Mouse (Mus musculus) lung, postnatal 0 days (tissue): ENCODE measurements around the gene 4933402J07Rik.

Experiments used
- CTCF ChIP-seq: IDR thresholded peaks from 2 replicates; pipeline ENCODE4 v1.5.1; 2016; ENCODE audit warnings: antibody characterized with exemption, mild to moderate bottlenecking
- EP300 ChIP-seq: IDR thresholded peaks from 2 replicates; pipeline ENCODE4 v1.6.1; 2016; ENCODE audit warnings: antibody characterized with exemption, mild to moderate bottlenecking, control low read depth

- TF ChIP-seq CTCF, result no peak
- no peak for TF ChIP-seq EP300
These were observed 68.1 kb downstream of the 4933402J07Rik start for GRCm38 (mm10) chr8:87631776-87632175.
